Mouse (Mus musculus) left cerebral cortex, adult 11 months (tissue): Measurements from ENCODE around the gene Scyl1.
"Not testable (repeated sequence)": the region's sequence is repeated elsewhere in the genome, so short reads cannot be mapped to it uniquely, and the experiment has no call there.

Experiments used
- DNase-seq: peaks from one replicate; pipeline ENCODE4 v3.0.0; 2022; ENCODE audit warnings: low spot score

The Scyl1 gene

DNA sequence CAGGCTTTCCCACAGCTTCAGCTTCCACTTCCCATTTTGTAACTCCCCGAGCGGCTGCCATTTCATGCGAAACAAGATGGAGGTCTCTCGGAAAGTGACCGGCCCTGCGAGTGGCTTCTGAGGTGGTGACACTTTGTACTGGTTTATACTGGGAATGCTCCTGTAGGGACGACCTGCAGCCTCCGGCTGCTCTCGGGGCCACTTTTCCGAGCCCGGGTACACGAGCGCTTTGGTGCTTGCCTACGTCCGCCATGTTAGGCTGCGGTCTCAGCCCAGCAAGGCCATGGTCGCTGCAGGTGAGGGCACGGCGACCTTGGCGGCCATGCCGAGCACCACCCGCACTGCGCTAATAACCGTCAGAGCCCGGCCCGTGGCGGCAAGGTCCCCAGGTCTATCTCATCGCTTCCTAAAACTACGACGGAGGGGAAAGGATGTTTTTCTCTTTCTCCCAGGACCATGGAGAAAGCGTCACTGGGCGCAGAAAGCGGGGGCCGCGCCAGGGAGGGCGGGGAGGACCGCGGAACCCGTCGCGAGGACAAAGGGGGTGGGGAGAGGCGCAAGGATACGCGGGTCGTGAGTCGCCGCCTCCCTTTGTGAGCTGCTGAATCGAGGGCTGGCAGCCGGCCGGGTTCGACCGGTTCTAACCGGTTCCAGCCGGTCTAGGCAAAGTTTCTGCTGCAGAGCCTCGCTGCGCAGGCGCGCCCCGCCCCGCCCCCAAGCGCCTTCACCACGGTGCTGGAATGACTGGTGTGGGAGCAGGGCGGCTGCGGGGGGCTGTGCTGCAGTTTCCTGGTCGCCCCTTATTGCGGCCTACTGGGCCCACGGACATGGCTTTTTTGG lies 32.0 kb upstream of the Scyl1 start:
- peak; percentile 97 for DNase-seq

DNA sequence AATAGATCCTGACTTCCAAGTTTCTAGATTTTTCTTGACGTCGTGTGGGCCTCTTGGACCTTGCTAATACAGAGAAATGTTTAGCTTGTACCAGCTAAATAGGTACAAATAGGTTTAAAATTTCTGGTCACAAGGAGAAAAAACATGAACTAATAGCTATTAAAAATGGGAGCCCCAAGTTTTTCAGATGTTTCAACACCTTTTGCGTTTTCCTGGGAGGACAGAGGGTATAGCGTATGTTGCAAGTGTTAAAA lies 31.5 kb upstream of the Scyl1 start:
- DNase-seq = no peak

- peak; percentile 89 for DNase-seq
Observed at GRCm38 (mm10) chr19:5802011-5802786, 31.0 kb upstream of the Scyl1 start.

DNA sequence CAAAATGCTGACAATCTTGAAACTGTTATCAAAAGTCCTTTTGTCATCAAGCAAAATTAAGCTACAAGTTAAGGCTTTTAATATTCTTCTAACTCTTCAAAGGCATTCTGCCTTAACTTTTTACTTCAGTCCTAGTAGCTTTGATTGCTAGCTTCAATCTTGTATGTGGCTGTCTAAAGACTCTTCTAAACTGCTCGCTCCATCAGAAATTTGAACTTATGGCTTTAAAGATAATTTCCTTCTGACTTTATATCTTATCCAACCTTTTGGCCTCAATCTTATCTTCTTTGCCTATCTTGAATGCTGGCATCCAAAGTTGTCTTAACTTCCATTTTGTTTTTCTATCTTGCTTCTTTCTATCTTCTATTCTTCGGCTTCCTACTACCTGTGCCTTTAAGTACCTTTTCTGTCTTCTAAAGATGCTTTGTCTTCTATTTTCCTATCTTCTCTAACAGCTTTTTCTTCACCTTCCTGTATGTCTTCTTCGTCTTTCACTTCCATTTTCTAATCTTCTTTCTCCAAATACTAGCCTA lies 30.3 kb upstream of the Scyl1 start:
- DNase-seq = no peak

GRCm38 (mm10) chr19:5800632-5801431 lies 29.6 kb upstream of the Scyl1 start:
- DNase-seq = no peak

GRCm38 (mm10) chr19:5800350-5800631 lies 29.1 kb upstream of the Scyl1 start:
- no peak for DNase-seq

- no peak for DNase-seq
Observed at GRCm38 (mm10) chr19:5799566-5800349, 28.5 kb upstream of the Scyl1 start.

- DNase-seq = no peak
Observed at GRCm38 (mm10) chr19:5798700-5799479, 27.7 kb upstream of the Scyl1 start.

DNA sequence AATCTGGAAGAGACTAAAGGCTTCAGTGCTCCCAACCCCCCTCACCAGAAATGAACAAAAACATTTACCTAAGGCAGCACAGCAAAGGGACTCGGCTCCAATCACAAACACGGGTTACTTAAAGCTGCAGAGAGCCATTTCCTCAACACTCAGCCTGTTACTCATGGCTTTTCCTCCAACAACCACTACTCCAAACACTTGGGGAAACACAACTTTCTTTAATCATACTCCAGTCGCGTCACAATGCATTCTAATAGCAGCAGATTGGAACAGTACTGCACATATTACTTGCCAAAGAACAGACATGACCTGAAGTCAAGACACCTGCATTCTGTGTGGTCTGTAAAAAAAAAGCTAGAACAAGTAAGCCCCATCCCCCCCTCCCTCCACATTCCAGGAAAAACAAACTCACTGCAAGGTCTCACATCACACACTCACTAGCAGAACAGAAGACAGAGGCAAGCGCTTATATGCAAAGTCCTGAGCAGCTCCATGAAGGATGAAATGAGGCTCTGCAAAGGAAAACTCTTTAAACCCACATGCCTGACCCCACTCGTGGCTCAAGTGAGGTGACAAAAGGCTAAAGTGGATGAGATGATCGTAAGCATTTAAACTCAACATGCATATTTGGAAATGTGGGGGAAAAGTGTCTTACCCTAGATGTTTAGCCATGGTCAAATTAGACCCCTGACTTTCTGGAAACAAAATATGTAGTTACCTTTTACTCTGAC lies 26.3 kb upstream of the Scyl1 start:
- no peak for DNase-seq

DNA sequence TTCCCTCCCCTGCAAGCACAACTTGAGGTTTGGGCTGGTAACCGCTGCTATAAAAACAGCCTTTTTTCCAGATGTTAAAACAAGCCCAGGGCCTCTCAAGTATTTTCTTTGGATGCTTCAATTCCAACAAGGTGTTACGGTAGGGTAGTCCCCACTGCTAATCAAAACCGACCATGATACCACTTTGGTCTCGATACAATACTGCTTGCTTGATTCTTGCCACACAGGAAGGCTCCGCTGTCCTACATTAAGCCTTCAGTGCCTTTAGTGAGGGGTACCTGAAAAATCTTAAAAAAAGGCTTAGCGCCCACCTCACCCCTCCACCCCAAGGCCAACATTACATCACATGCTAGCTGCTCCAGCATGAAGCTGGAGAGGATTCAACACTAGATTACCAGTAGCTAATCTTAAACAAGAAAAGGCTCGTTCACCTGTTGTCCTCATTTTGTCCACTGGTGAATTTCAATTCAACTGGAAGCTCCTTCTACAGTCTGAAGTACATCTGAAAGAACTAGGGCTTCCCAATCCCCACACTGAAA lies 25.4 kb upstream of the Scyl1 start:
- DNase-seq = no peak

DNA sequence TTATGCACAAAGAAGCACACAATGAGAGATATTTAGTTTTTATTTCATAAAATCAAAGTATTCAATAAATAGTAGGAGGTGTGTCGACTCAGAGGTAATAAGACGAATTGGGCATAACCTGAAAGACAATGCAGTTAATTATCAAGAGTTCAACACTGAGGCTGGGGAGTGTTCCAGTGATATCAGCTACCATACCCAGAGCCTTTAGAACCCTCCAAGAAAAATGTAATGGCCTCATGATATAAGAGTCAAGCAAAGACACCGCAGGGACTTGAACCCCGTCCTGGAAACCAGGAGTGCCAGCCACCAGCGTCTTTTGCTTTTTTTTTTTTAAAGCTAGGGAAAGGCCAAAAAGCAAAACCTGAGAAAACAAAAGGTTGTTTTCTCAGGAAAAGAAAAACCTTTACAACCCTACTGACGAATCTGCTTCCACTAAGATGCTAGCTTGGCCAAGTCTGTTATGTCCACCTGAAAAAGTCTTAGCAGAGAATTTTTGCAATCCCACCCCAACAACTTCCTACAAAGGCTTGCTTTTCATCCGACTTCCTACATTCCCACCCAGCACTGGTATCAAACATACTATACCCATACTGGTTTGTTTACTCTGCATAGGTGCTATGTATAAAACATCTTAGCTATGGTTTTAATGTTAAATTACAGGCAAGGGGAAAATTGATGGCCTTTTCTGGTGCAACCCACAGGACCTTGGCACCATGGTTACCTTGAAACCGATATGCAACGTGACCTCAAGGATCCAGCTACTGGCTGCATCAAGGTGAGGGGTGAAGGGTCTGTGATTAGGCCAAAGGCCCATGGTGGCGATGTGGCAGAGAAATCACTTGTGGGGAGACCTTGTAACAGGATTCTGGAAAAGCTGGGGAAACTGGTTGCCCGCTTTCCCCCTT lies 24.7 kb upstream of the Scyl1 start:
- no peak for DNase-seq

DNA sequence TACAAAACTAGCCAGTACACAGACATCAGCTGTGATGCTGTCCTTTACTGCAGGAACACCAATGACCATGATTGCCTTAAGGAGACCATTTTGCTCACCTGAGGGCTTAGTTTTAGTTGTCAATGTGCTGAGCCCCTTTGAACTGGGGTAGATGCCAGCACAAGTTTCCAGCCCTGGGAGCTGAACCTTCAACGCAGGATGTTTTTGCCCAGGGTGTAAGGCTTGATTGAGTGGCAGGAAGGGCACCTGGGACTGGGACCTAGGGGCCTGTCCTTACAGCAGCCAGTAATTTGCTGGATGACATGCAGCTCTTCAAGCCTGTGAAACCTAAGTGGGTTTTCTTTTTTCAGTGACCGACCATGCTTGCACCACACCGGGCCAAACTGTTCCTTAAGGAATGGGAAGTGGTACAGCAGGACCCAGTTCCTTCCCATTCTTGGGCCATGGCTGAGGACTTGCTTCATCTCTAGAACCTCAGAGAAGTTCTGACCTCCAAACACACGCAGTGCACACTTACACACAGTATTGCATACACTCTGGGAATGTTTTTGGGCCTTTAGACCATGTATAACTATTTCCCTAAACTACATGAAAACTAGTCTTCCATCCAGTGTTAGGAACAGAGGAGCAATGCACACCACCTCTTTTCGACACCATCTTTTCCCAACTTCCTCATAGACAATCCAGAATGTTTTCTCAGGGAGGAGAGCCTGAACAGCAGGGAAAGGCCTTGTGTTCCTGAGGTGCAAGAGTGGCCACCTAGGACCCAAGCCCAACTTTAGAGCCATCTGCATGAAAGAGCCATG lies 23.8 kb upstream of the Scyl1 start:
- no peak for DNase-seq

GRCm38 (mm10) chr19:5793917-5794770 lies 22.9 kb upstream of the Scyl1 start:
- not testable (repeated sequence) for DNase-seq

DNA sequence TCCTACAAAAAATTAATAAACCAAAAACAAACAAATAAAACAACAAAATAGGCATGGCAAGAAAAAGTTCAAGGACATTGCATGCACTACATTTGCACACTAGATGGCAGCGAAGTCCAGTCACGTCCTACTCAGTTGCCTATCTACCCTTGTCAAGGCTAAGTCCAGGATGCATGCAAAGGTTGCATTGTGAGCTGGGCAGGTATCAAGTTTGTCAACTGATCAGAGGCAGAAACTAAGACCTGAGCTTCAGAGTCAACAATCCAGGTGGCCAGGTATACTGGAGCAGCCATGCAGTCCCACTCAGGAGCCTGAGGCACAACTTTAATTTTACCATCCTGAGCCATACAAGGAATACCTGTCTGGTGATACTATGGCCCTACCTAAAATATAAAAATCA lies 21.9 kb upstream of the Scyl1 start:
- DNase-seq = no peak

GRCm38 (mm10) chr19:5791329-5791728 lies 20.1 kb upstream of the Scyl1 start:
- DNase-seq = no peak

GRCm38 (mm10) chr19:5789066-5789465 lies 17.8 kb upstream of the Scyl1 start:
- DNase-seq = no peak

DNA sequence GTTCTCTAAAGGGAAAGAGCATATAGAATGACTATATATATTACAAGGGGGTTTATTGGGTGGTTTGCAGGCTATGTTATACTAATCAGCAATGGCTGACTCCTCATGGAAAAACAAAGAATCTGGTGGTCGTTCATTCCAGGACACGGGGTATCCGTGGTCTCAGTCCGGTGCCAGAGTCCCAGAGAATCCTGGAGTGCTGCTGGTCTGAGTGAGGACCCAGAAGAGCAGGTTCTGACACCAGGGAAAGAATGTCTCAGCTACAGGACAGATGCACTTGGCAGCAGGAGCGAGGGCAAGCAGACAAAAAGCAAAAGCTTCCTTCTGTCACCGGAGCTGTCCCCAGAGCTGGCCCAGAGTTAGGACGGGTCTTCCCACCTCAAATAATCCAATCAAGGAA lies 17.4 kb upstream of the Scyl1 start:
- no peak for DNase-seq
